Mouse (Mus musculus) heart, adult 8-10 months (tissue): Measurements from ENCODE around the gene Hibadh. TPM values are rescaled to one million over a fixed set of nuclear protein-coding genes. Genes with fewer than 3 reads are reported as not detected.
"Not testable (repeated sequence)": the region's sequence is repeated elsewhere in the genome, so short reads cannot be mapped to it uniquely, and the experiment has no call there.

Experiments used
- DNase-seq: peaks from one replicate; pipeline ENCODE4 v3.0.0; 2022; ENCODE audit warnings: low spot score
- total RNA-seq, 4 experiments: library from RNA; stranded (reverse); gene quantifications; 2 replicates each; pipeline ENCODE4 v1.2.4; 2022

Gene Hibadh
- 100 to 1,000 TPM; 253 to 275 (median 269) TPM for total RNA-seq

- peak; percentile 97 for DNase-seq
Observed at GRCm38 (mm10) chr6:52640224-52640712, at the start of gene Hibadh. Gene Hibadh (minus strand): TSS chr6:52640389.

DNA sequence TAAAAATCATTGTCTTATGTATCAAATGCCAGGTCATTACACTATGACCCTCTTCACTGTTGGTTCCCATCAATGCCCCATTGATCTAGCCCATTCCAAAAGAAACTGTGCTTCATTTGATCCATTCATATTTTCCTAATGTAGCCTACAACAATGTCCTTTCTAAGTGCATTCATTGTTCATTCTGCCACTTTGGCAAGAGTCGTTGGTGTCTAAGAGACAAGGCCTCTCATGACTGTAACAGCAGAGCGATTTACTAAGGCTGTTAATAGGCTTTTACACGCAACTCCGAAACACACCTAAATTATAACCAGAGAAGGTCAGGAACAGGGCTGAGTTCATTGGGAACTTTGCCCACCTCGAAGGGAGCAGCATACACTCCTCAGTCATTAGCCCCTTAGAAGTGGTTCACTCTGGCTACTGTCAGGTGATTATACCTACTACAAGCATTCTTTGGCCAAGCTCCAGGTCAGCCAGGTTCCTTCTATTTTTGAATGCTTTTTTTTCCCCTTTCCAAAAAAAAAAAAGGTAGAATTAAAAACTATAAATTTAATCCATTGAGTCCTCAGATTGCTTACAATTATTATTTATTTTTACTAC, 46.8 kb upstream of the Hibadh start:
- no peak for DNase-seq

GRCm38 (mm10) chr6:52682607-52683006, 42.4 kb upstream of the Hibadh start:
- DNase-seq, result no peak

DNA sequence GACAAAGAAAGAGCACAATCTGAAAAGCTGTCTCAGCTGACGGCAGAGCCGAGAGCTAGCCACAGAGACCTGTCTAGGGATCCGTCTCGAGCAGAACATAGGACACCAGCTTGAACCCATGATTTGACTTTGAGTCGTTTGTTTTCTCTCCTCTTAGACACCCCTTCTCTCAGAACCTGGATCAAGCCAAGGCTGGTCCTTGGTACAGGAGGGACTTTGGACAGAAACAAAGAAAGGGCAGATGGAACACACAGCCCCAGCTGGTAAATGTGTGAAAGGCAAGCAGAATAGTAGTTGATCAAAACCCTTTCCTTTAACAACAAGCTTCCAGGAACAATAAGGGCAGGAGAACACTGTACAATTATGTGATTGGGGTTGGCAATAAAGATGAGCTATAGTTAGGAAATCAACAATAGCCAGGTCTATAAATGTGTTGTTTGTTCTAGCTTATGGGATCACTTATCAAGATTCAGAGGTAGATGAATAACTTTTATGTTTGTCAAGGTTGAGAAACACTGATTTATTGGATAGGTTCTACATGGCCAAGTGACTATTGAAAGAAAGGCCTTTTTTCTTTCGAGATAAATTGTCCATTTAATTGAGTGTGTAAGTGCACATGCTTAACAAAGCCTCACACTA, 41.8 kb upstream of the Hibadh start:
- no peak for DNase-seq

- no peak for DNase-seq
Observed at GRCm38 (mm10) chr6:52680458-52681032, 40.4 kb upstream of the Hibadh start.

- DNase-seq, result no peak
Observed at GRCm38 (mm10) chr6:52679565-52679964, 39.4 kb upstream of the Hibadh start.

DNA sequence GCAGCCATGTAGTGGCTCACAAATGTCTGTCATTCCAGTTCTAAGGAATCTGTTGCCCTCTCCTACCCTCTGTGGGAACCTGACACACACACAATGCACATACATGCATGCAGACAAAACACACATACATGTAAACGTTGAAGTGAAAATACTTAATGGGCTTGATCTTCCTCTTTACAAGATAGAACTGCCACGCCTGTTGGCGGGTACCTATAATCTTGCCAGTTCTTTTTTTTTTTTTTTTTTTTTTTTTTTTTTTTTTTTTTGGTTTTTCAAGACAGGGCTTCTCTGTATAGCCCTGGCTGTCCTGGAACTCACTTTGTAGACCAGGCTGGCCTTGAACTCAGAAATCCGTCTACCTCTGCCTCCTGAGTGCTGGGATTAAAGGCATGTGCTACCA, 37.3 kb upstream of the Hibadh start:
- not testable (repeated sequence) for DNase-seq

DNA sequence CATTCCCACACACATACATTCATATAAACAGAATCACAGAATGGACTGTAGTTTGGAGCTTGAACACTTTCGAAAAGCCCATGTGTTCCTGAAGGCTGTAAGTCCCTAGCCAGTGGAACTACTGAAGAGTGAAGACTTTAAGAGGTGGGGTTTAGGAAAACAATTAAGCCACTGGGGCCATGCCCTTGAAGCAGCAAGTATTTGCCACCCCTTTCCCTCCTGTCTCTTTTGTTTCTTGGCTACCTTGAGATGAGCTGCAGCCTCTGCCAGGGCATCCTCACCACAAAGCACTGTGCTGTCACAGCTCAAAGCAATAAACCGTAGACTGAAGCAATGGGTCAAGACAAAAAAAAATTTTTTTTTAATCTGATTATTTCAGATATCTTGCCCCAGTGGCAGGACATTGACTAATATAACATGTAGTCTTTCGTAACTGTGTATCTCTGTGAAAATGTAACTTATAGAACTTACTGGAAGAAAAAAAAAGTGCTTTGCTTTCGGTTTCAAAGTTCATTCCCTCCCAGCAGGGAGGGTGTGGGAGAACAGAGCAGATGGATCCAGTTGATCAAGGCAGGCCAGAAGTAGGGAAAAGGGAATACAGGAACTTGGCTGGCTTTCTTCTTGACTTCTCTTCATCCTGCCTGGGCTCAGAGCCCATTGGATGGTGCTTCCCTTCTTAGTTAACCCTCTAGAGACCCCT, 35.2 kb upstream of the Hibadh start:
- peak; percentile 49 for DNase-seq

- DNase-seq, result no peak
Observed at GRCm38 (mm10) chr6:52674541-52674940, 34.4 kb upstream of the Hibadh start.

DNA sequence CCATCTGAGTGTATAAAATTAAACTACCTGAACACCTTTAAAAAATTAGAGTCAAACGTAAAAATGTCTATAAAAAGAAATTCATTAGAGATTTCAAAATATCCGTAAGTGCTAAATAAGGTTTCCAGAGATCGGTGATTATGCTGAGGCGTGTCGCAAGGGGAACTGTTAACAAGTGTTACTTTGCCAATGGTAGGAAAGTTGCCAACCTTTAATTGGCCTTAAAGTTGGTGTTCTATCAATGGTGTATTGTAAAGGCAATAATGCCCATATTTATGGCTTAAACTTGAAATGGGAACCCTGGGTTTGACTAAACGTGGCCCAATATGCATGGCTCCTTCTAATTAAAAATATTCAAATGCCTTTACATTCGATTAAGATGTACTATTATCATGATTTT, 33.5 kb upstream of the Hibadh start:
- DNase-seq, result no peak

DNA sequence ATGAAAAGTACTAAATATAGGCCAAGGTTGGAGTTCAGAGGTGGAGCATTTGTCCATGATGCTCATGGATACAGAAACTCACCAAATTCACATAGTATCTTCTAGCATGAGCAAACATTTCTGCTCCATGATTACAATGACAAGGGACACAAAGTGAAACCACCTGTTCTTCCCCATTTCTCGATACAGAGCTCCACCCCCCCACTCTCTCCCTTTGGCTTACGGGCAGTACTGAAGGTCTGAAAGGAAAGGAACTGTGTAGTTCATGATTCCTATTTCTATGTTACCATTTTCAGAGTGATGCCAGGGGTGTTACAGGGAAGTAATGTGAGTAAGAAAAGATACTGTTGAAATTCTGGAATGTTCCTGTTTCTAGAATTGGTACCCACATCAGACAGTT, 32.4 kb upstream of the Hibadh start:
- no peak for DNase-seq

- DNase-seq, result no peak
Observed at GRCm38 (mm10) chr6:52671791-52672190, 31.6 kb upstream of the Hibadh start.

DNA sequence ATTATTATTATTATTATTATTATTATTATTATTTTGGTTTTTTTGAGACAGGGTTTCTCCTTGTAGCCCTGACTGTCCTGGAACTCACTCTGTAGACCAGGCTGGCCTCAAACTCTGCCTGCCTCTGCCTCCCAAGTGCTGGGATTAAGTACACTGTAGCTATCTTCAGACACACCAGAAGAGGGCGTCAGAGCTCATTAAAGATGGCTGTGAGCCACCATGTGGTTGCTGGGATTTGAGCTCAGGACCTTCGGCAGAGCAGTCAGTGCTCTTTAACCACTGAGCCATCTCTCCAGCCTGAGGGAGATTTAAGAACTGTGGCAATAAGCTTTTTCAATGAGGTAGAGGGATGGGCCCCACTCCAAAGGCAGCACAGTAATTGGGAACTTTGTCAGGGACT, 29.7 kb upstream of the Hibadh start:
- not testable (repeated sequence) for DNase-seq

- no peak for DNase-seq
Observed at GRCm38 (mm10) chr6:52667641-52668040, 27.5 kb upstream of the Hibadh start.

GRCm38 (mm10) chr6:52663021-52663420, 22.8 kb upstream of the Hibadh start:
- no peak for DNase-seq

GRCm38 (mm10) chr6:52655266-52655665, 15.1 kb upstream of the Hibadh start:
- DNase-seq, result no peak

- no peak for DNase-seq
Observed at GRCm38 (mm10) chr6:52648806-52649205, 8.6 kb upstream of the Hibadh start.

GRCm38 (mm10) chr6:52648031-52648430, 7.8 kb upstream of the Hibadh start:
- no peak for DNase-seq

- DNase-seq, result no peak
Observed at GRCm38 (mm10) chr6:52645926-52646325, 5.7 kb upstream of the Hibadh start.

DNA sequence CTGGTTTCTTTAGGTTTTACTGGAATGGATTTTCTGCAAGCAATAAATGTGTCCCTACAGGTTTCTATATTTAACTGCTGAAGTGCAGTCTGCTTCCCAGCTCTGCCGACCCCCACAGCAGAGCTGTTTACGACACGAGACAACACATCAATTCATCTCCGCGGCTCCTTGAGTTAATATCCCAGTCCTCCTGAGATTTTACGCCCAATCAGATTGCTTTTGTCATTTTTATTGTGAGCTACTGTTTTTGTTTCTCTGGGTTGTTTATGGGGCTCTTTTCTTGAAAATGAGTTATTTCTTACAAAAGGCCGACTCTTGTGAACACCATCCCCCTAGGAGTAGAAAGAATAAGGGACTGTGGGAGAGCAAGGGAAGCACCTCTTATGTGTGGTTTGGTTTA, 2.0 kb upstream of the Hibadh start:
- DNase-seq, result no peak

DNA sequence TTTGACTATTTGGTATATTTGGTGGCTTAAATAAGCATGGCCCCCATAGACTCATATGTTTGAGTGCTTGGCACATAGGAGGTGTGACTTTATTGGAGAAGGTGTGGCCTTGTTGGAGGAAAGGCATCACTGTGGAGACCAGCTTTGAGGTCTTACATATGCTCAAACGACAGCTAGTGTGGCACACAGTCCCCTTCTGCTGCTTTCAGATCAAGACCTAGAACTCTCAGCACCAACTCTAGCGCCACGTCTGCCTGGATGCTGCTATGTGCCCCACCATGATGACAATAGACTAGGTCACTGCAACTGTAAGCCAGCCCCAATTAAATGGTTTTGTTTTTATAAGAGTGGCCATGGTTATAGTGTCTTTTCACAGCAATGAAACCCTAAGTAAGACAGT, 887 bp upstream of the Hibadh start:
- no peak for DNase-seq

DNA sequence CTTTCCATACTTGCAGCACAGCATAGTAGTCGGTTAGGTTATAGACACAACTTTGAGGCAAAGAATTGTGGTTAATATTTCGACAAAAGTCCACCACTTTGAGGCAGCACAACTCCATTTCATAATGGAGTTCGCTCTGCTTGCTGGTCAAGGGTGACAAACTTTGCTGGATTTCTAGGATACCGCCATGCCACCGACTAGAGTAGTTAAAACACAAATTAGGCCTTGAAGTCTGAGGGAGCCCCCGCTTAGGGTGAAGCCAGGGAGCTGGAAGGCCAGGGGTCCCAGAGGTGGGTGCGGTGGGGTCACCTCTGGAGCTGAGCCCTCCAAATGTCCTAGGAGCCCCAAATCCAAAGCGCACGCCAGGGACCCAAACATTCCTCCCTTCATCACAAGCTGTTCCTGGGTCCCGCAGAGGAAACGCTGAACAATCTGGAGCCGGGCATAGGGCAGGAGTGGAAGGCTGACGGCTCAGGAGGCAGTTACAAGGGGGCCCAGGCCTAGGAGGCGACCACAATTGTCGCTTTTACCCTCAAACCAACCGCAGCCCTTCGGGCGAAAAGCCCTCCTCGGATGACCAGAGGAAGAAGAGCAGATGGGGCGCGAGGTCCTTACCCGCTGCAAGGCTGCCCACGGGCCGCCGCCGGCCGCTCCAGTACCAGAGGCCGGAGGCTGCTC, 504 bp downstream of the Hibadh start:
- no peak for DNase-seq
